Mouse (Mus musculus) cortical plate, adult 2 months (tissue): Measurements from ENCODE around the gene Kcnk1.

Experiments
- CTCF ChIP-seq: fragments of 200-500 bp; IDR thresholded peaks from 2 replicates; pipeline ENCODE4 v1.5.1; 2011; ENCODE audit warnings: mild to moderate bottlenecking, control low read depth, low read length; ENCODE audit not compliant: insufficient read depth; ENCODE audit errors: extremely low read depth
- POLR2A ChIP-seq: fragments of 200-500 bp; IDR thresholded peaks from 2 replicates; pipeline ENCODE4 v1.6.1; 2011; ENCODE audit warnings: mild to moderate bottlenecking, low read length, control low read depth; ENCODE audit not compliant: insufficient read depth; ENCODE audit errors: extremely low read depth

- TF ChIP-seq CTCF (no peak), POLR2A (no peak)
Measured at GRCm38 (mm10) chr8:126021932-126022331, 27.0 kb downstream of the Kcnk1 start.
